Mouse (Mus musculus): ENCODE results near the gene Kalrn. TPM values are rescaled to one million over a fixed set of nuclear protein-coding genes. Genes with fewer than 3 reads are reported as not detected.

Kalrn gene
- 0.45 TPM for polyA plus RNA-seq (2017; shearing (Covaris generic))

DNA sequence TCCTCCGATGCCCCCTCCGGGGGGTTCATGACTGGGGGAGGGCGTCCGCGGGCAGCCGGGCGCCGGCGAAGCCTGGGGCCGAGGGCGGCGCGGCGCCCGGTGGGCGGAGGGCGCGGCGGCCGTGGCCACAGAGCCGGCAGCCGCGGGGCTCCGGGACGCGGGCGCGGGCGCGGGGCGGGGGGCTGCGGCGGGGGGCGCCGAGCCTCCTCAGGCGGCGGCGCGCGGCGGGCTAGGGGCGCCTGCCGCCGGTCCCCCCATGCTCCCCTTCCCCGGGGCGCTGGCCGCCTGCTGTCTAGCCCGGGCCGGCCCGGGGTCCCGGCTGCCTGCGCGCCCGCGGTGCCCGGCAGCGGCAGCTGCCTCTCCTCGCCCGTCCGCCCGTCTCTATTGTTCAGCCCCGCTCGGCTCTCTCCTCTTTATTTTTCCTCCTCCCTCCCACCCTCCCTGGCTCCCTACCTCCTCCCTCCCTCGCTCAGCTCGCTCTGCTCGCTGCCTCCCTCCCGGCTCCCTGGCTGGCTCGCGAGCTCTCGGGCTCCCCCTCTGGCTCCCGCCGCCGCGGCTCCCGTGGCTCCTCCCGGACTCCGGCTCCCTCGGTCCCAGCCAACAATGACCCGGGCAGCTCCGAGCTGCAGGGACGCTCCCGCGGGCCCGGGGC, at the start of gene Kalrn:
TSS of gene Kalrn (minus strand) at position 382 of the 652 bp plus-strand sequence.

GRCm38 (mm10) chr16:33966538-33967282, 606.6 kb downstream of the Kalrn start, which contains the start of gene Umps:
Gene Umps, minus strand, starts transcription at chr16:33967038.

Other genes starting within 250 kb of the Kalrn start
- not detected for gene Ropn1, start 76.4 kb upstream of the Kalrn start, polyA plus RNA-seq (2017; shearing (Covaris generic))
- 3.5 TPM for gene Ccdc14, start 117.1 kb upstream of the Kalrn start, polyA plus RNA-seq (2017; shearing (Covaris generic))
- gene Mylk, start 171.7 kb upstream of the Kalrn start, polyA plus RNA-seq (2017; shearing (Covaris generic)), result not detected

All from inflammation-experienced regulatory T-cells, adult 16 weeks (primary cell).